Mouse (Mus musculus) mouse embryonic stem cell (cell line): ENCODE measurements around the gene Tmem246.

Experiments
- in situ Hi-C, 2 experiments: fragments of 300-500 bp; cut with MboI; formaldehyde crosslinking; loops; 1 replicate in 1 of 2; 3 replicates in 1 of 2; pipeline ENCODE4 v1.14.3; 2019 to 2020; ENCODE audit warnings: low sequenced_read_pairs in 2 of 2, low pct_unique_long_range_greater_than_20kb in 1 of 2, mixed read lengths in 1 of 2; ENCODE audit not compliant: unreplicated experiment in 1 of 2

Tmem246 gene

DNA sequence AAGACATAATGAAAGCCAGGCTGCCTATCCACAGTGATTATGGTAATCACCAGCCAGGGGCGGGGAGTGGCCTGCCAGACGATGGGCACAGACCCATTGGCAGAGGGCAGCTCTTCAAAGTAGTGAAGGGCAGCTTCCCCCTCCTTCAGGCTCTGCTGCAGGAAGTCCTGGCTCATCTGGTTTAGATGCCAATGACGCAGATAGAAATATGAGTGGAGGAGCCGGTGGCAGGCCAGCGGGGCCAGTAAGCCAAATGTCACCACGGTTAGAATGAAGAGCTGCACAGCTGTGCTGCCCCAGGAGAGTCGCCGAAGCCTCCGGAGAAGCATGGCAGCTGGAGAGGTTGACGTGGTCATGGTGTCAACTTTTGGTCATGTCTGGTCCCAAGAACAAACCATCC lies 10.9 kb downstream of the Tmem246 start:
- in situ Hi-C loops = no loop called here

DNA sequence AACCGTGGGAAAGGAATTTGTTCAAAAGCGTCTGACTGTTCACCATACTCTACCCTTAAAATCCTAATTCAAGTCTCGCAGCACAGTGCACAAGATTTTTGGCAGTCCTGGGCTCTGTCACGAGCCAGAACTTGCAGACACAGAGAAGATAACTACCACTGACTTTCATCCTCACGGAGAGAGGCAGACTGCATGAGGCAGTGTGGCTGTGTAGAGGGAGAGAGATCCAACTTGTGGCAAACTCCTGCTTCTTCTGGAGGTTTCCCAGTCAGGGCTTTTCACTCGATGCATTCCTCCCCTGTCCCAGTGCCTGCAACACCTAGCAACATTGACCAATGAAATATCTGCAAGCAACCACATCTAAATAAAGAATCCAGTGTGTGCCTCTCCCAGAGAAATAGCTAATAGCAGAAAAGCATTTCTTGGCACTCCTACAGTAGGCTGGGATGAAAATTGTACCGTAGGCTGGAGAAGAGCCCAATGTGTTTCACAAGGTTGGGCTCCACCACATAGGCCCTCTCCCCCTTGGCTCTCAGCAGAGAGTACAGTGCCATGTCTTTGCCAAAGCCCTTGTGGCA lies 12.1 kb downstream of the Tmem246 start:
- in situ Hi-C loops = no loop called here

DNA sequence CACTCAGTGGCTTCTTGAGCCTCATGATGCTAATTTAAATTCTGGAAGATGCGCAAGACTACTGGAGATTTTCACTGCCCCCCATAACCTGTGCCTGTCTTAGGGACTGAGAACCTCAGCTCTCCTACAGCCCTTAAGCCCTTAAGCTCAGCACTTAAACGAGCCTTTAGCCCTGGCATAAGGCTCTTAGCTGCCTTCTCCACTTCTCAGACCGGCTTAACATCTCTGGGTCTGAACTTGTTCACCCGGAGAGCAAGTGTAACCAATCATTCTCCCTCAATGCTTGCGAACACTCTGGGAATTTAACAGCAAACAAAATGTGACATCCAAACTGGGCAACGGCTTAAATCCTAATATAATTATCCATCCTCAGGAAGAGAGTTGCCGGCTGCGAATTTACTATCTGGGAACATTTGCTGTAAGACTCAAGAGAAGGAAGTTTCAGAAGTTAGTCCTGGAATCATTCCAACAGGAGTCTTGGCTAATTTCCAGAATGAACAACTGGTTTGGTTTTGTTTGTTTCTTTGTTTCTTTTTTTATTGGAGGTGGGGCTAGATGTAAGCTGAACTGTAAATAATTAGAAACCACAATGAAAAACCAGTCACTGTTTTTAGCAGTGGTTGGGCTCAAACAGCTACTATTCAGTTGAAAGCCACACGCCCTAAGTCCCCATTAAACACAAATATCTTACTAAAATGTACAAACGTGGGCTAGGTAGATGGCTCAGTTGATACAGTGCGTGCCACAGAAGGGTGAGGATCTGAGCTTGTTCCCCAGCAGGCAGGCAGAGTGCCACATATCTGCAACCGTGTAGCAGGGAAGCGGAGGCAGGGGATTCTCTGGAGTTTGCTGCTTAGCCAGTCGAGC lies 13.5 kb downstream of the Tmem246 start:
- in situ Hi-C loops = no loop called here

DNA sequence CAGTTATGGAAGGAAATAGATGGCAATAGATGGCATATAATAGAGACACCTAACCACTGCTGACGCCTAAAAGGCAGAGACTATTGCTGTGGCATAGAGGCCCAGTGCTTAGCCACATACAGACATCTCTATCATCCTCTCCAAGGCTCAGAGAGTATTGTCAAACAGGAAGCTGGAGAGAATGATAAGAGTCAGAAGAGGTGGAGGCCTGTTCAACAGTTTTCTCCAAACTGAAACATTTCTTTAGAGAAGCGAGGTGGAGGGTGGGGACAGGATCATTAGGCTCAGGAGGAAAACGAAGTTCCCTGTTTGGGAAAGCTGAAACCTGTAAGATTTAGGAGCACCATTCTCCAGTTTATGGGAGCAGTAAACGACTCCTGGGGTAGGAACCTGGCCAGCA lies 16.4 kb downstream of the Tmem246 start:
- in situ Hi-C loops = no loop called here

DNA sequence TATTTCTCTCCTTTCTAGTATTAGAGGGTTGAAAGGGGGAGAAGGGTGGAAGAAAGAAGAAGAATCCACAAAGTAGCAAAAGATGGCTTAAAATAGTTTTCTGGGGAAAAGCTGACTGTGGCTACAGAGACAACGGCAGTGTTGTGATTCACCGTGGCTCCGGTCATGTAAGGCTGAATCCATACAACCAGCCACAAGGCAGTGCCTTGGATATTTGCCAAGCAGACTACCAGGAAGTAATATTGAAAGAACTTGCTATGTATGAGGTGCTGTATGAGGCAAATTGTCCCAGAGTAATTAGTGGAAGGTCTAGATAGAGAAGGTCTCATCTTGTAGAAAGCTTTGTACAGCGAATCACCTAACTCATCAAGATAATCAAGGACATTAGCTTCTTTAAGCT lies 25.5 kb downstream of the Tmem246 start:
- in situ Hi-C loops = loop anchor here in 1 of 2 experiments (10.0 kb wide), 1 partner anchor 53 kb away; no protein-coding TSS in a partner anchor

DNA sequence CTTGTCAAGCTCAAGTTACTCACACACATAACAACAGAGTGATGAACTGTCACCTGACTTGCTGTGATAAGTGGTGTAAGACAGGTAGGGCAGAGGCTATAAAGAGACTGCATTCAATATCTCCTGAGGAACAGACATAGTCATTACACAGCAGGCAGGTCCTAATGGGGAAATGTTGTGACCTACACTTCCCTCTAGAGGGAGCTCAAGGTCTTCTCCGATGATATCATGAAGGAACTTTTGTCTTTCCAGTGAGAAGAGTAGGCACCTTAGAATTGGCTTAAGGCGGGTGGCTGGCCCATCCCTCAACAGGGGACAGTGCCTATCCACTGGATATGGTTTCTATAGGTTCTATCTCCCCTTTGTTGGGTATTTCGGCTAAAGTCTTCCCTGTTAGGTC lies 30.1 kb downstream of the Tmem246 start:
- in situ Hi-C loops = no loop called here

DNA sequence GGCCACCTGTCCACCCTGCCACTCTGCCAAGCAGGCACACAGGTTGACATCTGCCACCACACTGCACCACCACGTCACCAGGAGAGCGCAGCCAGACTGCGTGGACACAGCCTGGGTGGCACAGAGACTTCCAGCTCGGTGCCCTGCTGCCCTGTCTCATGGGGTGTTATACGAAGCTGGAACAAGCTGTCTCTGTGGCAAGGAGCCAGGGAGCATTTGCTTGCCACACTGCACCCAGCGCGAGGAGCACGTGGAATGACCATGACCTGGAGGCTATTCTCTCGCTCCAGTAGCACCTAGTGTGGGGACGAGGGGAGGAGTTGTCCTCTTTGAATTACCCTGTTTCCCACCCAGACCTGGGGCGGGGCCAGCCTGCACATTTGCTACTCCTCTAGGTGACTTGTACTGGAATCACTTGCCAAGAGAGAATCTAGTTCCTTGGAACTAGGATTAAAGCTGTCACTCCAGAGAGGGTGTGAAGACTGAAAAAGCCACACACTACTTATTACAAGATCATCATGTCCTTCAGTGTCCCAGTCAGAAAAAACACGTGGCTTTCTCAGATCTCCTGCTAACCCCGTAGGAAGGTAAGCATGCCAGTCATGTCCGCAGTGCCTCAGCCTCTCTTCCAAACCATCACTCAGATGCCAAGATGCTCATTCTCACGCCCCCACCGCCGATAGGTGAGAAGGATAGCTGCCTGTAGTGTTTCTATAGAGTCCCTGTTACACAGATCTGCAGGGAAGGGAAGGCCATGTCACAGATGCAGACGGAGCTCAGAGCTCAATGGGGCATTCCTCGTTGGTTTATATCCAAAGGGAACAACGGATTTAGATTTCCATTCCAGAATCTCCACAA lies 37.5 kb downstream of the Tmem246 start:
- in situ Hi-C loops = no loop called here

DNA sequence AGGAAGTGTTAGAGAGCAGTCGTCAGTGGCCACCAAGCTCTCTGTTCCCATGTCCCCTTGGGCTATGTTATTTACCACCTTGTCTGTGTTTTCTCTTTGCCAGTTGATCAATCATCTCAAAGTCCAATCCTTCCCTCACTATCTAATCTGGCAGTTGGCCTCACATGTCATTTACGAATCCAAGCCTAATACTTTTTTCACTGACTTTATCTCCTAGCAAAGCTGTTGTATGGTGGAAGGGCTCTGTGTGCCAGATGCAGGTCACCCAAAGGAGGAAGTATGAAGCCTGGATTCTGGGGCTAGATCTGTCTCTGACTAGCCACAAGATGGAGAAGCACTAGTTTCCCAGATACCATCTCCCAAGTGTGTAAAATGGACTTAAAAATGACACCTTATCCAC lies 39.5 kb downstream of the Tmem246 start:
- in situ Hi-C loops = no loop called here

DNA sequence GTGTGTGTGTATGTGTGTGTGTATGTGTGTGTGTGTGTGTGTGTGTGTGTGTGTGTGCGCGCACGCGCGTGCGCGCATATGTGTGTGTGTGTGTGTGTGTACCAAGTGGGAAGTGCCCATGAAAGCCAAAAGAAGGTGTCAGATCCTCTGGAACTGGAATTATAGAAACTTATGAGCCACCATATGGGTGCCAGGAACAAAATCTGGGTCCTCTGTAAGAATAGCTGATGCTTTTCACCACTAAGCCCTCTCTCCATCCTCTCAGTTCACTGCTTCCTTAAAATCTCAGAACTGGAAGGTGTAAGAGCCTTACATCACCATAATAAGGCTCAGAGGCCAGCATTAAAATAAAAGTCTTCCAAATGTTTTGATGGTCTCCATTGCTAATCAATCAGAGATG lies 40.3 kb downstream of the Tmem246 start:
- in situ Hi-C loops = no loop called here

DNA sequence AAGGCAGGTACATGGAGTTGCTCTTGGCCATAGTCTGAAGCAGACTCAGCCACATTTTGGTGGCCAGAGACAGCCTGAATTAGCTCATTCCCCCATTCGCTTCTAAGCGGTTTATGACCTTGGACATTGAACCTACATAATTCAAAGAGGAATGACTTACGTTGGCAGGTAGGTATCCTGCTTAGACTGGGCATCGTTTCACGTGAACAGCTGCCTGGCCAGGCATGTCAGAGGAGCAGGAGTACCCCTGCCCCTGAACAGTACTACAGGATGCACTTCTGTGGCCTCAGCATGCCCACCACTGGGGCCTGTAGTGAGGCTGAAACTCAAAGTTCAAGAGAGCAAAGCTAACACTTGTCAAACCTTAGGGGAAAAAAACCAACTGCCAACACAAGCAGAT lies 44.3 kb downstream of the Tmem246 start:
- in situ Hi-C loops = no loop called here

DNA sequence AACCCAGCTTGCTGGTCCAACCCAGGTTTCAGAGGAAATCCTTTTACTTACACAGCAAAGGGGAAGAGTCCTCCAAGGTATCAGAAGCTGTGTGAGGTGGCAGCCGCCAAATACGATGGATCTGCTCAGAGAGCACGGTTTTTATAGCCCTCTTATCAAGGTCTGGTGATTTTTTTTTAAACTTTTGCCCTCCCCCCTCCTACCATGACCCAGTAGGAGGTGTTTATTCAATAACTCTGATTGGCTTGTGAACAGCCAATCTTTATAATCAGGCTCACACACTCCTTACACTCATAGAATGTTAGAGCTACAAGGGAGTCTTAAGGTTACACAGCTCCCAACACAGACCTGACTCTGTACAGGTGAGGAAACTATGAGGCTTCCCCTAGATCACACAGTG lies 48.3 kb downstream of the Tmem246 start, which contains the start of gene Aldob:
Gene Aldob, minus strand, starts transcription at position 164 of the 400 bp plus-strand sequence.
- in situ Hi-C loops = no loop called here

DNA sequence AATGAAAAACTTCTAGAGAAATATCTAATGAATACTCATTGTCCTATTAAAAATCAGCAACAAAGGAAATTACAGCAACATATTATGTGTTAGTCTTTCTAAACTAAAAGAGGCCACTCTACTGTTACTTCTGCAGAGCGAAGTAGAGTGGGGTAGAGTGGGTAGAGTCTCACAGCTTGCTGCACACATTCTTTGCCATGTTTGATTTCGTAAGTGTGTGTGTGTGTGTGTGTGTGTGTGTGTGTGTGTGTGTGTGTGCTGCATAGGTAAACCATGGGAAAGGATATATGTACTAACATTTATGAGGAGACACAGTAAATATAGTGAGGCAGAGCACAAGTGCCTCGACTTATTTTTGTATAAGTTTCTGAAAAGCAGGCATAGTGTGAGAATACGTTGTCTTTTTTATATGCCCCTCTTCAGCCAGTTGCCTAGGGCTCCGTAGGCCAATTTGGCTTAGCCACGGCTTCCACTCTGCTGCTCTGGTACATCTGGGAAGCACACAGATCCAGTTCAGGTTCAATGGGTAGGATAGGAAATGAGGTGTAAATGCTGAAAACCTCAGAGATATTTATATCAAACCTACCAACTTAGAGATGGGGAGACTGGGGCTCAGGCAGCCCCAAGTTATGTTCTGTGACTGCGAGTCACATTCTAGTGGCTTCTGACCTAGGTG lies 50.0 kb downstream of the Tmem246 start:
- in situ Hi-C loops = no loop called here

DNA sequence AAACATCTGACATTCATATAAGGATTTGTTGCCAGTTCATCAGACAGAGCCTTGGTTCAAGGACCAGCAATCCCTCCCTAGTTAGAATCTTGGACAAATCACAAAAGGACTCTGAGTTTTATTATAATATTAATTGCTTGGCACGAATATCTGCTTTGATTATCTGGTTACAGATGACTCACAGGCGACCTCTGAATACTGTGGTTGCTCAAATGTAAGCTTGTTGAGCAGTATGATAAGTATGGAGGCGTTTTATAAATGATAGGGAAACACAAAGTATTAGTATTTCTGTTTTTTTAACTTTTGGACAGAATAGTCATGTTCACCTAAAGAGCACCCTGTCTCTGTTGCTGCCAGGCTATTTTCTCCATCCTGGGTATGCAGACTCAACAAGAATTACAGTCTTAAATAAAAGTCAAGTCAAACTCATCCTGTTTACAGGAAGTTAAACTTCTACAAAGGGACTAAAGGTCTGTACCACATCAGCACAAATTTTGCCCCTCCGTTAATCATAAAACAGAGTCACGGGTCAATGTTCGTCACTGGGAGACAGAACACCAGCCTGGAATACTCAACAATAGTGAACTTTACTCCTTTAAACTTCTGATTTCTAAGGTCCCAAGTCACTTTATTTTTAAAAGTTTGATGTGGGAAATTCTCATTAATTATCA lies 50.7 kb downstream of the Tmem246 start:
- in situ Hi-C loops = no loop called here

DNA sequence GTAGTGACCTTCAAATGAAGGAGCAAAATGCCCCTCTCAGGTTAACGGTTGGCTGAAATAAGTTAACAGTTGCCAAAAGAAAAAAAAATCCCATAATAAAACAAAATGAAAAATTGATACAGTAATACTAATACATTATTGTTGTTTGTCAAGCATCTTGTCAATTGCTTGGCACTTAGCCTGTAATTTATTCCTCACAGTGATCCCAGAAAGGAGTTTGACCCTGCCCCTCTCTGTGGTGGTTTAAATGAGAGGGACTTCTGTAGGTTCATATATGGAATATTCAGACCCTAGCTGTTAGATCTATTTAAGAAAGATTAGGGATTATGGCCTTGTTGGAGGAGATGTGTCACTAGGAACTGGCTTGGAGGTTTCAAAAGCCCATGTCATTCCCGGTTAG lies 51.6 kb downstream of the Tmem246 start:
- in situ Hi-C loops = no loop called here

DNA sequence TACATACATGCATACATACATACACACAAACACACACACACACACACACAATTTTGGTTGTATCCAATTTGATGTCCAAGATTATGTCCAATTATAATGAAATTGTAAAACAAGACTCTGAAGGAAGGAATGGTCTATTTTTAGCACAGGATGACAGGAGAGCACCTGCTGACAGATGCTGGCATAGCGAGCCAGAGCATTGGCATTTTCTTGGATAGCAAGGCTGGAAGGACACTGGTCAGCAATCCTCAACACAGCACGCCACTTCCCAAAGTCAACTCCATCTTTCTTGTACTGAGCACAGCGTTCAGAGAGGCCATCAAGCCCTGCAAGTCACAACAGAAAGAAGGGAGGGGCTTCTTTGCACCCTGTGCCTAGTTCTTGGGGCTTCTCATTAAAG lies 56.7 kb downstream of the Tmem246 start:
- in situ Hi-C loops = no loop called here

DNA sequence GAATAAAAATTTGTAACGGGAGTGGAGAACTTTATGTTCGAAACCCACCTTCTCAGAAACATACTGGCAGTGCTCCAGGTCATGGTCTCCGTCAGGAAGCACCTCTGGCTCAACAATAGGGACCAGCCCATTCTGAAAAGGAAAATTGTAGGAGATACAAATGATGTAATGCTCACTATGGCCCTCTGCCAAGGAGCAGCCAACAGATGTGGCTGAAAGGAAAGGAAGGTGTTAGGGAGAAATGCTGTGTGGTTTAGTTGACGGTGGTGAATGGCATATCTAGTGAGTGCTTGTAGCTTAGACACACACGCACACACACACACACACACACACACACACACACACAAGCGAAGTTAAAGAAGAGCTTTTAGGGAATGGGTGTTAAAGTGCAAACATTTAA lies 58.0 kb downstream of the Tmem246 start:
- in situ Hi-C loops = no loop called here

DNA sequence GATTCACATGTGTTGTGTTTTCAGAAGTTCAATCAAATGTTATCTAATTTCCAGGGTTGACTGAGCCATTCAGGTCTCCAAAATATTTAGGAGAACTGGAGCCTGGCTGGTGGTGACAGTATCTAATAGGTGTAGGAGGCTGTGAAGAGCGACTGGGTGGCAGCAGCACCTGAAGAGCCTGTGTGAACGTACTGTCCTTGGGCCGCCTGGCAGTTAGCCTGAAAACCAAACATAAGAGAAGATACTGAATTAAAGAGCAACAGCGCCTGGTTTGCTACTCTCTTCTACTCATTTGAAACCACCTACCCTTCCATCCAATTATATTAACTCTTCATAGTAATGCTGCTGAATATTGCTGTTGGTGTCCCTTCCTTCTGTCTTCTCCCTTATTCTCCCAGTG lies 61.0 kb downstream of the Tmem246 start:
- in situ Hi-C loops = no loop called here

DNA sequence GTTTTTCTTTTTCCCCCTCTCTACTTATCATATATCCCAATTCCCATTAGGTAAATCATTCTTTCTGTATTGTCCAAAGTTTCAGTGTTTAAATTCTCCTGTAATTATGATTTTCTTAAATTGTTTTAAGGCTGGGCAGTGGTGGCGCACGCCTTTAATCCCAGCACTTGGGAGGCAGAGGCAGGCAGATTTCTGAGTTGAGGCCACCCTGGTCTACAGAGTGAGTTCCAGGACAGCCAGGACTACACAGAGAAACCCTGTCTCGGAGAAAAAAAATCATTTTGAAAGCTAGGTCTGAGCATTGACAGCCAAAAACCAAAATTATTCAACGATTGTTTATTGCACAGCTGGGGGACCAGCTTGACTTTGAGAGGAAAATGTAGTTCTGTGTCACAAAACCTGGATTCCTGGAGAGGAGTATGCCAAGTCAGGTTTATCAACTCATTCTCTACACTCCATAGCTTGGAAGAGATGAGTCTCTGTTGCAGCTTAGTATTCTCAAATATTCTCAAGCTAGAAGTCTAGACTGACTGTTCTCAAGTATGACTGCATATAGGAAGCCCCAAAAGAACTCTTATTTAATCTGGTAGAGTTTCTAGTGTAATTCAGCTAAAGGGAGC lies 61.9 kb downstream of the Tmem246 start:
- in situ Hi-C loops = no loop called here
